Mouse (Mus musculus) midbrain, embryonic 13.5 days (tissue): Measurements from ENCODE around the gene Mrpl37. TPM values are rescaled to one million over a fixed set of nuclear protein-coding genes. Genes with fewer than 3 reads are reported as not detected.

Experiments used
- ATAC-seq: fragments of 200-750 bp; cut with Nextera tagmentation; 2 replicates; pipeline ENCODE4 v1.8.0; 2017; ENCODE audit warnings: mild to moderate bottlenecking, moderate TSS enrichment, moderate library complexity
- H3K27ac ChIP-seq: fragments of 300-500 bp; sonication (generic); 2 replicates; pipeline ENCODE4 v1.5.1; 2015; ENCODE audit warnings: inconsistent platforms, mild to moderate bottlenecking, moderate library complexity
- H3K27me3 ChIP-seq: fragments of 300-500 bp; sonication (generic); 2 replicates; pipeline ENCODE4 v1.6.1; 2015; ENCODE audit warnings: mild to moderate bottlenecking, inconsistent platforms
- H3K36me3 ChIP-seq: fragments of 300-500 bp; sonication (generic); 2 replicates; pipeline ENCODE4 v1.6.1; 2015; ENCODE audit warnings: mild to moderate bottlenecking, inconsistent platforms
- H3K4me1 ChIP-seq: fragments of 300-500 bp; sonication (generic); replicated peaks from 2 replicates; pipeline ENCODE4 v1.6.1; 2015; ENCODE audit warnings: inconsistent platforms
- H3K4me2 ChIP-seq: fragments of 300-500 bp; sonication (generic); replicated peaks from 2 replicates; pipeline ENCODE4 v1.6.1; 2015; ENCODE audit warnings: moderate library complexity, mild to moderate bottlenecking, inconsistent platforms
- H3K4me3 ChIP-seq: fragments of 300-500 bp; sonication (generic); replicated peaks from 2 replicates; pipeline ENCODE4 v1.5.1; 2015; ENCODE audit warnings: mild to moderate bottlenecking, inconsistent platforms
- H3K9ac ChIP-seq: fragments of 300-500 bp; sonication (generic); replicated peaks from 2 replicates; pipeline ENCODE4 v1.6.1; 2015; ENCODE audit warnings: mild to moderate bottlenecking, inconsistent platforms
- H3K9me3 ChIP-seq: fragments of 300-500 bp; sonication (generic); 2 replicates; pipeline ENCODE4 v1.6.1; 2016; ENCODE audit warnings: mild to moderate bottlenecking, inconsistent platforms
- WGBS: fragments of 180-500 bp; shearing (Covaris S2); methylation state at CpG from one replicate; pipeline ENCODE4 v1.1.7; 2015; 5-methylcytosine and 5-hydroxymethylcytosine counted together
- polyA plus RNA-seq: library from polyadenylated mRNA; unstranded; fragments of >200 nt; fragmentation: Nextera tagmentation; extraction: Ambion mirVana; gene quantifications from 2 replicates; pipeline ENCODE4 v1.2.1, GENCODE M21; 2015

Mrpl37 gene
- polyA plus RNA-seq, 1 experiment from 2014 or later = 84.9 TPM

DNA sequence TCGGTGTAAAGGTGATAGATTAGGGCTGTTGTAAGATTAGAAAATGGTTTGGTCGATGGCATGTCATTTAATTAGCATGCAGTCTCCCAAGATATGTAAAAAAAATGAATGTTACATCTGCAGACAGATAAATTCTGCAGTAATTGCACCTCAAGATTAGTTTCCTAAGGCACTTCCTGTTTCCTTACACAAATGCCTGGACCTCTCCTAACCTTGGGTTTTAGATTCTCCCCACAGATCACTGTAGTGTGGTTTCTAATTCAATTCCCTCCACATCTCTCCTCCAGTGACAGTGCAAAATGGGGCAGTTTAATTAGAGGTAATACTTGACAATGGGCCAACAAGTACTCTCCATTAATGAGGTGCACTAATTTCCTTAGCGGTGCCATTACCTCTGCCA, 3.5 kb downstream of the Mrpl37 start:
- ATAC-seq = no peak
- peaks cover 63% of the 10 kb centered on the region for H3K36me3 ChIP-seq
- H3K27ac ChIP-seq = no peak overlapping the region
- no peaks in the 10 kb centered on the region for H3K9me3 ChIP-seq
- H3K27me3 ChIP-seq = peaks cover 2% of the 10 kb centered on the region; the same call in 1 of the 2 replicates
- no peak overlapping the region for H3K4me3 ChIP-seq
- H3K9ac ChIP-seq = no peak overlapping the region
- WGBS = 90% methylated on average over 3 of the region's 3 CpGs
- H3K4me1 ChIP-seq = peaks cover 20% of the 10 kb centered on the region
- H3K4me2 ChIP-seq = no peak overlapping the region

DNA sequence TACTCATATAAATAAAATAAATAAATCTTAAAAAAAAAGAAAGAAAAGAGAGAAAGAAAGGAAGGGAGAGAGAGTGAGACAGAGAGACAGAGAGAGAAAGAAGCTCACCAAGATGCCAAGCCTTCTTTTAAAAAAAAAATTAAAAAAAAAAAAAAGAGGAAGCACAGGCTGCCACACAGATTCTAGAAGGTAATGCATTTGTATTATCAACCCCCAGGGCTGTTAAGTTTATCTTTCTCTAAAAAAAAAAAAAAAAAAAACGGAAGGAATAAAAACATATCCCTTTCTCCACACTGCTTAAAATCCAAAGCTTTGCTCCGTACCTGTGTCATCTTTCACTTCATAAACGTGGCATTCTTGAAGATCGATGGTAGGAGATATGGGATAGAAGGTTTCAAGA, 5.1 kb downstream of the Mrpl37 start:
- no peaks in the 10 kb centered on the region for H3K27me3 ChIP-seq
- no peak for ATAC-seq
- H3K36me3 ChIP-seq = peaks cover 79% of the 10 kb centered on the region
- H3K27ac ChIP-seq = no peak overlapping the region
- peaks cover 13% of the 10 kb centered on the region for H3K4me1 ChIP-seq
- H3K9ac ChIP-seq = no peak overlapping the region
- WGBS = 96% methylated on average over 4 of the region's 4 CpGs
- H3K4me2 ChIP-seq = no peak overlapping the region
- no peaks in the 10 kb centered on the region for H3K9me3 ChIP-seq
- no peak overlapping the region for H3K4me3 ChIP-seq

DNA sequence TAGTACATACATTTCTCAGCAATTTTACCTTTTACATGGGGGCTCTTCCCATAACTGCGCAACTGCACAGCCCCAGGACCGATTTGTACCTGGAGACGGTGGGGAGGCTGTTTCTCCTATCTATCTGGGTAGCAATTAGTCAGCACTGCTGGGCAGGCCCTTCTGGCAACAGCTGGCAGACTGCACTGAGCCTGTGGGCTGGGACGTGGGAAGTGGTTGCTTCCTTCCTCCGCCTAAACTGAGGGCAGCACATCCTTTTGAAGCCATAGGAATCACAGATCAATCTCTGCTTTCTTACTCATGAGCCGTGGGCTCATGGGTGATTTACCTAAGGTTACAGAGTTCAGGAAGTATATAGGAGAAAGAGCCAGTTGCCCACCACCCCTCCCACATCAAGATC, 7.9 kb downstream of the Mrpl37 start:
- no peak overlapping the region for H3K9ac ChIP-seq
- H3K4me2 ChIP-seq = no peak overlapping the region
- H3K27ac ChIP-seq = no peak overlapping the region
- H3K4me3 ChIP-seq = no peak overlapping the region
- 89% methylated on average over 6 of the region's 6 CpGs for WGBS
- no peaks in the 10 kb centered on the region for H3K9me3 ChIP-seq
- no peak for ATAC-seq
- no peaks in the 10 kb centered on the region for H3K4me1 ChIP-seq
- H3K27me3 ChIP-seq = no peaks in the 10 kb centered on the region
- H3K36me3 ChIP-seq = peaks cover 80% of the 10 kb centered on the region

DNA sequence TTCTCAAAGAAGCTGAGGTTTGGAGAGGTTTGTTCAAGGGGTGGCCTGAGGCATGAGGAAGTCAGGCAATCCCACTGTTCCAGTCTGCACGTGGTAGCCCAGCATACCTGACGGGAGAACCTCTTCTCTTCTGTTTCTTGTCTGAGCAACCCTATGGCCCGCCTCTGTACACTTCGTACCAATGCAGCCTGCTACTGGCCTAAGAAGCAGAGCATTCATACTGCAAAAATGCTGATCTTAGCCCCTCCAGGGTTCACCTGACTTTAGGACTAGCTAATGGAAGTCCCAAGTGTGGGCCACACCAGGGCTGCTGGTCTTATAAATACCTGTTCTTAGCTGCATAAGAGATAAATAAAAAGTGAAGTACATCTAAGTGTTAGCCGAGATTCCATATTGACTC, 8.3 kb downstream of the Mrpl37 start:
- no peaks in the 10 kb centered on the region for H3K4me1 ChIP-seq
- WGBS = 91% methylated on average over 5 of the region's 5 CpGs
- no peak overlapping the region for H3K9ac ChIP-seq
- H3K27me3 ChIP-seq = no peaks in the 10 kb centered on the region
- H3K27ac ChIP-seq = no peak overlapping the region
- ATAC-seq = no peak
- H3K4me2 ChIP-seq = no peak overlapping the region
- H3K9me3 ChIP-seq = no peaks in the 10 kb centered on the region
- H3K4me3 ChIP-seq = no peak overlapping the region
- peaks cover 75% of the 10 kb centered on the region for H3K36me3 ChIP-seq

DNA sequence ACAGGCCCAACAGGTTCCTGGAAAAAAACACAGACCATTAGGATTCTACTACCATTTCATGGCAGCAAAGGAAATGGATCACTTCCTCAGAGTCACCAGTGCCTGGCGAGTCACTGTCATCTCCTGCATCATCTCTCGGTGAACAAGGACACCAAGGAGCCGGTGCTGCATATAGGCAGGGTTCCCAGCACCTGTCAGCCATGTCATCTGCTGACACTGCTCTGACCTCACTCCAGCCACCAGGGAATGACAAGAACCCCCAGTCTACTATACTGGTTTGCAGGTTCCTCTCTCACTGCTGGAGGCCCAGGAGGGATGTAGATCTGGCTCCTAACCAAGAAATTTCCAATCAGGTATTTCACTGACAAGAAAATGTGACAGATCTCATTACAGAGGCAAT, 10.6 kb downstream of the Mrpl37 start:
- 98% methylated on average over 3 of the region's 3 CpGs for WGBS
- H3K36me3 ChIP-seq = peaks cover 57% of the 10 kb centered on the region

DNA sequence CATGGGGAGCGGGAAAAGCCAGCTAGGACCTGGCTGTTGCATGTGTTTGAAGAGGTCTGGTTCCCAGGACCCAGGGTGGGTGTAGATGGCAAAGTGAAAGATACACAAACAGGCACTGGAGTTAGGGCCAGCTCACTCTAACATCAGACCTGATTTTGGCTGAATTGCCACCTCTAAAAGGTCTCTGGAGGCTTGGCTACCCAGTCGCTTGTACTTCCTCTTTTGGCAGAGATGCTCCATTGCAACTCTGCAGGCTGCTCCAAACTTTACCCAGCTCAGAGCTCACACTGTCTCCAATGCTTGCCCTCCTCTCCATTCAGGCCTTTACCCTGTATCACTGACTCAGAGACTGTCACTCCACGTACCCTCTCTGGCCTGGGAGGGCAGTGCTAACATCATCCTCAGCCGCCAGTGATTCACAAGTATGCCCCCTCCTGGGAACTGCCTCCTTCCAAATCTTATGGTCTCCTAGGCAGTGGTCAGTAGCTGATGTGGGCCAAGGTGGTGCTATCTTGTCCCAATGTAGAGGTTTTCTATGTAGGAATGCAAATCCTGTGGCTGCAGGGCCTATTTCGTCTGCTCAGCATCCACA, 13.6 kb downstream of the Mrpl37 start:
- H3K36me3 ChIP-seq = peaks cover 47% of the 10 kb centered on the region
- 0 out of 2 replicates have a peak, but pooled peaks cover 3% of the 10 kb centered on the region for H3K4me1 ChIP-seq
- no peak overlapping the region for H3K9ac ChIP-seq
- ATAC-seq = no peak
- H3K4me3 ChIP-seq = no peak overlapping the region
- H3K27me3 ChIP-seq = no peaks in the 10 kb centered on the region
- WGBS = 45% methylated on average over 5 of the region's 5 CpGs
- no peak overlapping the region for H3K4me2 ChIP-seq
- H3K9me3 ChIP-seq = no peaks in the 10 kb centered on the region
- peak overlapping the region; percentile 51 for H3K27ac ChIP-seq

More for the DNA sequence above, 10.6 kb downstream of the Mrpl37 start:
- H3K9me3 ChIP-seq = no peaks in the 10 kb centered on the region
- no peak overlapping the region for H3K4me2 ChIP-seq
- H3K4me1 ChIP-seq = 0 out of 2 replicates have a peak, but pooled peaks cover 2% of the 10 kb centered on the region
- no peaks in the 10 kb centered on the region for H3K27me3 ChIP-seq
- 0 out of 2 replicates have a peak overlapping the region, but pooled peaks have one; percentile 25 for H3K27ac ChIP-seq
- H3K9ac ChIP-seq = no peak overlapping the region
- ATAC-seq = no peak
- H3K4me3 ChIP-seq = no peak overlapping the region

DNA sequence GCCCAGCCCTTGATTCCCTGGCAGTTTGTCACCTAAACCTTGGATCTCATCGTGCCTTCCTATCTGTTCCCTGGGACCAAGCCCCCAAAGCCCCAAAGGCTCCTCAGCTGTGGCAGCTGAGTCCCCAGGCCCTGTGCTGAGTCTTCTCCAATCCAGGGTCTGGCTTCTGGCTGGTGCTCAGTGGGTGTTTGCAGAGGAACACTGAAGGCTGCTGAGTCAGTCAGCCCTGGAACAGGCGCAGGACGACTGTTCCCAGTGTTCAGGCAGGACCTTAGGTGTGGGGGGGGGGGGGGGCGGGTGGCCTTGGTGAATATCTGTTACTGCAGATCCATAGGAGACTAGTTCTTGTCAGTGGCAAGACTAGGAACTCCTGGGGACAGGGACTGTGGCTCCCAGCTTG, 14.8 kb downstream of the Mrpl37 start:
- WGBS = 58% methylated on average over 3 of the region's 4 CpGs
- Histone ChIP-seq H3K4me1 (0 out of 2 replicates have a peak, but pooled peaks cover 3% of the 10 kb centered on the region), H3K4me3 (no peak overlapping the region), H3K27me3 (no peaks in the 10 kb centered on the region), H3K4me2 (no peak overlapping the region), H3K9ac (no peak overlapping the region), H3K36me3 (peaks cover 47% of the 10 kb centered on the region), H3K27ac (no peak overlapping the region; the same call in 1 of the 2 replicates), H3K9me3 (no peaks in the 10 kb centered on the region)
- no peak for ATAC-seq

DNA sequence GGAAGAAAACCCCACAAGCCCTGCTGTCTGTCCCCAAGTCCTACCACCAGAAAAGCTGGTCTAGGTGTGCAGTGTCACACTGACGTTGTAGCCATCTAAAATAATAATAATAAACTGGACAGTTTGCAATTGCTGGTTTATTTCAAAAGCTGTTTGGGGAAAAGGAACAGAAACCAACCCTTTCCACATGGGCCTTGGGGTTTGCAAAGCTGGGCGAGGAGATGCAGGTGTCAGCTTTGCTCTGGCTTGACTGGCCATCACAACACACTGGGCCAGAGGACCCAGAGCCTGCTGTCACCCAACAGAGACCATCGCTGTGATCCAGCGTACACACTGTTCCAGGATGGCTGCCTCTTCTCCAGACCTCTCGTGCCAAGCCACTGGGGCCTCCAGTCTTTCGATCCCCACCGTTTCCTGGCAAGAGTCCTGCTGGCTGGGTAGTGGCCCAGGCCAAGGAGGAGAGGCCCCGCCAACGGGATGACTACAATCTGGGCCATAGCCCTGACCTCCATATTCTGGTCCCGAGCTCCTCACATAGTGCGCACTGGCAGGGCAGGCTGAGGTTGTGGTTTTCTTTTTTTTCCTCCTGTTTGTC, 18.0 kb downstream of the Mrpl37 start:
- H3K4me1 ChIP-seq = 0 out of 2 replicates have a peak, but pooled peaks cover 3% of the 10 kb centered on the region
- no peak overlapping the region for H3K27ac ChIP-seq
- no peak for ATAC-seq
- no peak overlapping the region; the same call in 1 of the 2 replicates for H3K9ac ChIP-seq
- H3K4me3 ChIP-seq = no peak overlapping the region
- 90% methylated on average over 11 of the region's 11 CpGs for WGBS
- H3K27me3 ChIP-seq = no peaks in the 10 kb centered on the region
- H3K9me3 ChIP-seq = no peaks in the 10 kb centered on the region
- peaks cover 64% of the 10 kb centered on the region for H3K36me3 ChIP-seq
- no peak overlapping the region for H3K4me2 ChIP-seq

DNA sequence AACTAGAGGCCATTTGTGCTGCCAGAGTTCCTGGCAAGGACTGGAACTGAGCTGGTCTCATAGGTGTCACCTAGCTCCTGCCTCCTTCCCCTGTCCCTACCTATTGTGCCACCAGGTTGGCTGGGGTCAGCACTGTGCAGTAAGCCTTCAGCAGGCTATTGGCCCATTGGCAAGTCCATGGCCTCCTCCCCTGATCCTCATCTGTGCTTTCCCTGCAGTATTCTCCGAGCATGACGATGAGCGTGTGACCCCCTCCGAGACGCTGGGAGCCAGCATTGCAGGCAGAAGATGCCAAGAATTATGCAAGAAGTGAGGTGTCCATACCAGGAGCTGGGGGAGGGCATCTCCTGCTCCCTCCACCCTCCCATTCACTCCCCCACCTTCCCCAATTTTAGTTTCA, 18.9 kb downstream of the Mrpl37 start:
- H3K9ac ChIP-seq = no peak overlapping the region
- no peak for ATAC-seq
- H3K4me1 ChIP-seq = 0 out of 2 replicates have a peak, but pooled peaks cover 3% of the 10 kb centered on the region
- H3K4me3 ChIP-seq = no peak overlapping the region
- no peaks in the 10 kb centered on the region for H3K27me3 ChIP-seq
- no peaks in the 10 kb centered on the region for H3K9me3 ChIP-seq
- H3K4me2 ChIP-seq = no peak overlapping the region
- no peak overlapping the region for H3K27ac ChIP-seq
- peaks cover 68% of the 10 kb centered on the region for H3K36me3 ChIP-seq
- WGBS = 87% methylated on average over 5 of the region's 5 CpGs

DNA sequence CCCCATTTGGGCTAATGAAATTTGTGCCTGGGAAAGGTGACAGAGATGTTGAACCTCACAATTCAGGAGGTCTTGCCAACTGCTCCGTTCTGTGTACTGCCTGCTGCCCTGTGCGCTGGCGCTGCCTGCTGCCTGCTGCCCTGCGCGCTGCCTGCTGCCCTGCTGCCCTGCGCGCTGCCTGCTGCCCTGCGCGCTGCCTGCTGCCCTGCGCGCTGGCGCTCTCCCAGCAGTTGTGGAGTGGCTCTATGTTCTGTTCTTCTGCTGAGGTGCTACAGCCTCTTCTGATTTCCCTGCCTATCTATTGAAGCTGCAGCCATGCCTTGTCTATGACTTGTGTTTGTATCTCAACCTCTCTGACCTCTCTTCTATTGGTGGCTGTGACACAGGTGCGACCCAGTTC, 21.5 kb downstream of the Mrpl37 start:
- 96% methylated on average over 13 of the region's 13 CpGs for WGBS
- H3K27me3 ChIP-seq = no peaks in the 10 kb centered on the region
- no peak overlapping the region for H3K9ac ChIP-seq
- no peaks in the 10 kb centered on the region for H3K9me3 ChIP-seq
- H3K4me1 ChIP-seq = no peaks in the 10 kb centered on the region
- no peak for ATAC-seq
- no peak overlapping the region for H3K4me3 ChIP-seq
- peaks cover 85% of the 10 kb centered on the region for H3K36me3 ChIP-seq
- H3K4me2 ChIP-seq = no peak overlapping the region
- no peak overlapping the region for H3K27ac ChIP-seq

DNA sequence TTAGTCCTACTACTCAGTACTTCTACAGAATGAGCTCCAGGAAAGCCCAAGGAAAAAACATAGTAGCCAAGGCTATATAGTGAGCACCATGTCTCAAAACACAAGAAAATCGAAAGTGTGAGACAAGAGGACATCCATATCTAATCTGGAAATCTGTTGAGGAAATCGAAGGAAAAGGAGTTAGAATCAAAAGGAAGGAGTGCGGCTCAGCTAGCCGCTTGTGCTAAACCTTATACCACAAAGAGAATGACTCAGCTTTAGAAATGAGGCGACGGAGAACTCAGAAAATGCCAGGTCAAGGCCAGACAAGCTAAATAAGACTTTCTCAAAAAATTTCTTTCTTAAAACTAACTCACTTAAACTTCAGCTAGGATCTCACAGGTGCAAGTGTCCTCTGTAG, 24.4 kb downstream of the Mrpl37 start:
- peaks cover 17% of the 10 kb centered on the region for H3K4me1 ChIP-seq
- H3K4me3 ChIP-seq = no peak overlapping the region
- no peak overlapping the region for H3K4me2 ChIP-seq
- H3K36me3 ChIP-seq = peaks cover 90% of the 10 kb centered on the region
- H3K27ac ChIP-seq = no peak overlapping the region
- no peak for ATAC-seq
- H3K27me3 ChIP-seq = no peaks in the 10 kb centered on the region
- no peaks in the 10 kb centered on the region for H3K9me3 ChIP-seq
- WGBS = 92% methylated on average over 6 of the region's 6 CpGs
- no peak overlapping the region for H3K9ac ChIP-seq

DNA sequence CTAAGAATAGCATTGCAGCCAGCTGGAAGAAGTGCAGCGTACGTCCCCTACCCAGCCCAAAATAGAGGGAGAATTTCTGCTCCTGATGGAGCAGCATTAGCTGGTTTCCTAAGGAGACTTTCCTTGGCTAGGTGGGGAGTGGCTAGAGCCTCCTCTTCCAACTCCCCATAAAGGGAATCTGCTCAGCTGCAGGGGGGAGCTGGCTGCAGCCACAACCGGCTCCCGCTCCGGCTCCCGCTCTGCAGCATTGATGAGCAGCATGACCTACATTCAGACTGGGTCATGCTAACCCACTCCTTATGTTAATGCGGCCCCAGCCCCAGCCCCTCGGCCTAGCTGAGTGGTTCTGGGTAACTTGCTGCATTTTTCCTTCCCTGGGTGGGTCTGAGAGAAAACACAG, 27.4 kb downstream of the Mrpl37 start:
- H3K4me2 ChIP-seq = no peak overlapping the region
- no peaks in the 10 kb centered on the region for H3K27me3 ChIP-seq
- H3K4me3 ChIP-seq = no peak overlapping the region
- no peaks in the 10 kb centered on the region for H3K9me3 ChIP-seq
- peak overlapping the region; percentile 74 for H3K27ac ChIP-seq
- 0 out of 2 replicates have a peak, but pooled peaks have one; percentile 46 for ATAC-seq
- 58% methylated on average over 8 of the region's 8 CpGs for WGBS
- H3K4me1 ChIP-seq = peaks cover 17% of the 10 kb centered on the region
- no peak overlapping the region for H3K9ac ChIP-seq
- H3K36me3 ChIP-seq = peaks cover 91% of the 10 kb centered on the region
